In the genomic region with DNA sequence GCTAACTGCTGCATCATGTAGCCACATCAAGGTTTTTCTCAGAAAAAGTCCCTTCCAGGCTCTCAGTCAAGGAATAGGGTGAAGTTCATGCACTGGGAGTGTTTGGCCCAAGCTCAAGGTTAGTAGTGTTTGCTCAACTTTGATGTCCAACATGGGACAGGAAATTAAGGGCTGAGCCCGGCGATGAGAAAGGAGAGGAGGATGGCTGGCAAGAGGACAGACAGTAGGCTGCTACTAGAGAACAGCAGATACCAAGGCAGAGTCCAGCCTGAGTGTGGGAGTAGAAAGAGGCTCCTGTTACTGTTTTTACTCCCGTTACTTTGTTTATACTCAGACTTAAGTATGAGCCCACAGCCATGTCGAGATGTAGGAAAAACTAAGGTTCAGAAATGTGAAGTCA, we compare ENCODE assay signal across 8 mouse cellular contexts. TPM values are rescaled to one million over a fixed set of nuclear protein-coding genes. Genes with fewer than 3 reads are reported as not detected.
DNase-seq lines count a peak whose midpoint lies in the region; ATAC-seq lines count a peak whose summit lies in the region.

No protein-coding gene starts in this region.

- DNase-seq in heart, embryonic 10.5 days (ENCODE audit: low spot score): no peak
- no peak for DNase-seq in heart, postnatal 25 days (ENCODE audit: low spot score)
- peak; percentile 88 for DNase-seq in adrenal gland, adult 2 months
- DNase-seq in lung, postnatal 10 days: peak; percentile 31
- no peak for DNase-seq in cerebellum, adult 11-12 months

- intact Hi-C loops in heart, postnatal 25 days (cut with DNase I): no loop called here

- no peaks in the 10 kb centered on the region for H3K9me3 ChIP-seq in heart, embryonic 10.5 days
- no peaks in the 10 kb centered on the region for H3K9me3 ChIP-seq in forebrain, embryonic 15.5 days
- H3K9me3 ChIP-seq in kidney, embryonic 14.5 days (ENCODE audit: control insufficient read depth, low read length): no peaks in the 10 kb centered on the region
- no peaks in the 10 kb centered on the region for H3K9me3 ChIP-seq in stomach, embryonic 15.5 days

- H3K4me2 ChIP-seq in forebrain, embryonic 15.5 days (replicated peaks): peak overlapping the region; percentile 59
- H3K4me2 ChIP-seq in kidney, embryonic 14.5 days (replicated peaks; ENCODE audit: low read depth, low read length): peak overlapping the region; percentile 49
- peak overlapping the region; percentile 68 for H3K4me2 ChIP-seq in stomach, embryonic 15.5 days

- peak overlapping the region; percentile 93 for H3K27ac ChIP-seq in heart, embryonic 10.5 days
- H3K27ac ChIP-seq in forebrain, embryonic 15.5 days (replicated peaks): peak overlapping the region; percentile 69; the same call in 1 of the 2 replicates
- H3K27ac ChIP-seq in kidney, embryonic 14.5 days (ENCODE audit: low read depth, low read length): peak overlapping the region; percentile 59; the same call in 1 of the 2 replicates
- H3K27ac ChIP-seq in stomach, embryonic 15.5 days: peak overlapping the region; percentile 85

- H3K36me3 ChIP-seq in heart, embryonic 10.5 days: peaks cover 29% of the 10 kb centered on the region
- peaks cover 8% of the 10 kb centered on the region; the same call in 1 of the 2 replicates for H3K36me3 ChIP-seq in forebrain, embryonic 15.5 days
- H3K36me3 ChIP-seq in kidney, embryonic 14.5 days (ENCODE audit: control insufficient read depth, insufficient read depth, low read length): peaks cover 13% of the 10 kb centered on the region; the same call in 1 of the 2 replicates
- peaks cover 10% of the 10 kb centered on the region for H3K36me3 ChIP-seq in stomach, embryonic 15.5 days

- H3K27me3 ChIP-seq in heart, embryonic 10.5 days (ENCODE audit: insufficient read depth, poor library complexity, severe bottlenecking): no peaks in the 10 kb centered on the region
- no peaks in the 10 kb centered on the region for H3K27me3 ChIP-seq in forebrain, embryonic 15.5 days
- H3K27me3 ChIP-seq in kidney, embryonic 14.5 days (ENCODE audit: control insufficient read depth, insufficient read depth, low read length): no peaks in the 10 kb centered on the region
- no peaks in the 10 kb centered on the region for H3K27me3 ChIP-seq in stomach, embryonic 15.5 days (replicated peaks)

- WGBS in heart, embryonic 10.5 days: 17% methylated on average over 4 of the region's 4 CpGs
- 34% methylated on average over 4 of the region's 4 CpGs for whole genome bisulfite sequencing in forebrain, embryonic 15.5 days
- 2% methylated on average over 4 of the region's 4 CpGs for WGBS in kidney, embryonic 14.5 days
- 8% methylated on average over 4 of the region's 4 CpGs for WGBS in stomach, embryonic 15.5 days

- no peak for ATAC-seq in forebrain, embryonic 15.5 days (replicated peaks)
- ATAC-seq in kidney, embryonic 14.5 days (ENCODE audit: low FRiP score, low TSS enrichment): peak; percentile 30; the same call in 1 of the 2 replicates
- no peak for ATAC-seq in stomach, embryonic 15.5 days (ENCODE audit: insufficient read depth, low FRiP score, low read depth)

- peak overlapping the region; percentile 78 for H3K4me3 ChIP-seq in heart, embryonic 10.5 days
- H3K4me3 ChIP-seq in forebrain, embryonic 15.5 days: peak overlapping the region; percentile 61
- peak overlapping the region; percentile 62 for H3K4me3 ChIP-seq in kidney, embryonic 14.5 days (ENCODE audit: low read length)
- peak overlapping the region; percentile 83 for H3K4me3 ChIP-seq in stomach, embryonic 15.5 days (replicated peaks)

- H3K4me1 ChIP-seq in heart, embryonic 10.5 days: peaks cover 17% of the 10 kb centered on the region
- peaks cover 8% of the 10 kb centered on the region; the same call in 1 of the 2 replicates for H3K4me1 ChIP-seq in forebrain, embryonic 15.5 days
- no peaks in the 10 kb centered on the region for H3K4me1 ChIP-seq in kidney, embryonic 14.5 days (ENCODE audit: control insufficient read depth, insufficient read depth, low read length)
- H3K4me1 ChIP-seq in stomach, embryonic 15.5 days: peaks cover 4% of the 10 kb centered on the region; the same call in 1 of the 2 replicates

- no peak overlapping the region for H3K9ac ChIP-seq in forebrain, embryonic 15.5 days (replicated peaks)
- H3K9ac ChIP-seq in kidney, embryonic 14.5 days (ENCODE audit: low read depth, low read length): peak overlapping the region; percentile 69; the same call in 1 of the 2 replicates
- H3K9ac ChIP-seq in stomach, embryonic 15.5 days: no peak overlapping the region

RNA-seq across cellular contexts. Expression of gene Prdx3, which starts 0.9 kb away (rescaled TPM):
- 181 and 196 TPM in 2 replicates for polyA plus RNA-seq in heart, embryonic 10.5 days (2016; fragmentation: Nextera tagmentation; extraction: Ambion mirVana)
- total RNA-seq in heart, postnatal 25 days (2021): 100 to 1,000 TPM; 362 to 371 TPM
- 100 to 1,000 TPM; 730 to 855 TPM for total RNA-seq in adrenal gland, adult 2 months (2021)
- polyA plus RNA-seq in adrenal gland, adult 2 months (2012; rRNA removed): 540 and 603 TPM in 2 replicates
- 71.1 and 72.9 TPM in 2 replicates for polyA plus RNA-seq in forebrain, embryonic 15.5 days (2015; fragmentation: Nextera tagmentation; extraction: Ambion mirVana)
- polyA plus RNA-seq in kidney, embryonic 14.5 days (2014; fragmentation: Nextera tagmentation; extraction: Ambion mirVana): 139 and 145 TPM in 2 replicates
- 122 and 128 TPM in 2 replicates for polyA plus RNA-seq in stomach, embryonic 15.5 days (2015; fragmentation: Nextera tagmentation; extraction: Ambion mirVana)

RNA-seq across cellular contexts. Expression of gene Sfxn4, which starts 12.2 kb away (rescaled TPM):
- polyA plus RNA-seq in heart, embryonic 10.5 days (2016; fragmentation: Nextera tagmentation; extraction: Ambion mirVana): 7.9 and 10.1 TPM in 2 replicates
- total RNA-seq in heart, postnatal 25 days (2021): 1 to 10 TPM; 6.5 to 7.7 TPM
- 1 to 10 TPM; 4.9 to 6.1 TPM for total RNA-seq in adrenal gland, adult 2 months (2021)
- polyA plus RNA-seq in adrenal gland, adult 2 months (2012; rRNA removed): 0.91 and 1.7 TPM in 2 replicates
- polyA plus RNA-seq in forebrain, embryonic 15.5 days (2015; fragmentation: Nextera tagmentation; extraction: Ambion mirVana): 10.2 and 10.6 TPM in 2 replicates
- polyA plus RNA-seq in kidney, embryonic 14.5 days (2014; fragmentation: Nextera tagmentation; extraction: Ambion mirVana): 8.9 and 11.0 TPM in 2 replicates
- 5.7 and 5.8 TPM in 2 replicates for polyA plus RNA-seq in stomach, embryonic 15.5 days (2015; fragmentation: Nextera tagmentation; extraction: Ambion mirVana)

RNA-seq across cellular contexts. Expression of gene Grk5, which starts 16.0 kb away (rescaled TPM):
- 4.2 and 4.3 TPM in 2 replicates for polyA plus RNA-seq in heart, embryonic 10.5 days (2016; fragmentation: Nextera tagmentation; extraction: Ambion mirVana)
- total RNA-seq in heart, postnatal 25 days (2021): 10 to 100 TPM; 20.6 to 25.6 TPM
- 10 to 100 TPM; 16.6 to 36.3 TPM for total RNA-seq in adrenal gland, adult 2 months (2021)
- 1.2 and 1.5 TPM in 2 replicates for polyA plus RNA-seq in adrenal gland, adult 2 months (2012; rRNA removed)
- polyA plus RNA-seq in forebrain, embryonic 15.5 days (2015; fragmentation: Nextera tagmentation; extraction: Ambion mirVana): 2.1 and 2.7 TPM in 2 replicates
- 2.5 and 3.2 TPM in 2 replicates for polyA plus RNA-seq in kidney, embryonic 14.5 days (2014; fragmentation: Nextera tagmentation; extraction: Ambion mirVana)
- polyA plus RNA-seq in stomach, embryonic 15.5 days (2015; fragmentation: Nextera tagmentation; extraction: Ambion mirVana): 1.9 and 2.8 TPM in 2 replicates

Comparison
In these comparisons a context has a peak if more than half of its experiments do, and no peak if none do; other contexts are left out.
1. DNase-seq: peak in adrenal gland, adult 2 months (single experiment) and lung, postnatal 10 days (single experiment); none in heart, embryonic 10.5 days (single experiment), heart, postnatal 25 days (single experiment) and cerebellum, adult 11-12 months (single experiment).
2. Peak in every context shown above with its lines, with median percentiles within 50 percentile points of each other: H3K27ac ChIP-seq, H3K4me3 ChIP-seq and H3K4me2 ChIP-seq.